Mouse (Mus musculus) testis, postnatal 10 days (tissue): Measurements from ENCODE around the gene Nrde2.

ENCODE experiments used
- DNase-seq: peaks from one replicate; pipeline ENCODE4 v3.0.0; 2021; ENCODE audit warnings: low spot score

Gene Nrde2

GRCm38 (mm10) chr12:100124913-100125798 is 34.3 kb downstream of the Nrde2 start:
- DNase-seq: no peak

GRCm38 (mm10) chr12:100123476-100123875 is 36.0 kb downstream of the Nrde2 start:
- DNase-seq: no peak

GRCm38 (mm10) chr12:100122921-100123381 is 36.5 kb downstream of the Nrde2 start:
- DNase-seq: no peak

DNA sequence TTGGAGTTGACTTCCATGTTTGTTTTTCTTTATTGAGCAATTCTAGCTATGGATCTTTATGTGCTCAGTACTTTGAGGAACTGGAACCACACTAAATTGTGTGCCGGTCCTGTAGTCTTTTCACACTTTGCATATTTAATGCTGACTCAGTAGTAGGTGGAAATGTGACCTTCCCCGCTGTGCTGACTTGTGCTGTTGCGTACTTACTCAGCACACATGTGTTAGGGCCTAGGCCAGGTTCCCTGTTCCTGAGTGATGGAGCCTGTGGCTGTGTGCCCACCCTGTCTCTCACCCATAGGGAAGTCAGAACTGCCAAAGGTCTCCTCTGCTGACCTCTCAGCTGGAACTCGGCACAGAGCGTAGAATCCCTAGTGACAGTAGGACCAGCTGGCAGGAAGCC is 43.5 kb downstream of the Nrde2 start:
- DNase-seq: no peak

- peak; percentile 80 for DNase-seq
Observed at GRCm38 (mm10) chr12:100109986-100110696, 49.3 kb downstream of the Nrde2 start, which contains the start of gene Psmc1. TSS of gene Psmc1 (plus strand) at chr12:100110154.

DNA sequence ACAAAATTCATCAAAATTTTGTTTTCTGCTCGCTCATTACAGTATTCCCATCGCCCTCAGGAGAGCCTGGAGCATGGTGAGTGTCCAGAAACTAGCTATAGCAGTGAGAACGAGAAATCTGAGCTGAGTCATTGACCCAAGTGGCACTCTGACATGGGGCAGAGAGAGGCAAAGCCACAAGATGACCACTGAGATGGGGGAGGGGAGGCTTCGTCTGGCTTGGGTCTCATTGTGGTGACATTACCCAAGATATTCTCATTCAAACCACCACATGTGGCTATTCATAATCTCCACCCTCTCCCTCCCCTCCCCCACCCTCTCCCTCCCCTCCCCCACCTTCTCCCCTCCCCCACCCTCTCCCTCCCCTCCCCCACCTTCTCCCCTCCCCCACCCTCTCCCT is 52.0 kb downstream of the Nrde2 start:
- DNase-seq: no peak

DNA sequence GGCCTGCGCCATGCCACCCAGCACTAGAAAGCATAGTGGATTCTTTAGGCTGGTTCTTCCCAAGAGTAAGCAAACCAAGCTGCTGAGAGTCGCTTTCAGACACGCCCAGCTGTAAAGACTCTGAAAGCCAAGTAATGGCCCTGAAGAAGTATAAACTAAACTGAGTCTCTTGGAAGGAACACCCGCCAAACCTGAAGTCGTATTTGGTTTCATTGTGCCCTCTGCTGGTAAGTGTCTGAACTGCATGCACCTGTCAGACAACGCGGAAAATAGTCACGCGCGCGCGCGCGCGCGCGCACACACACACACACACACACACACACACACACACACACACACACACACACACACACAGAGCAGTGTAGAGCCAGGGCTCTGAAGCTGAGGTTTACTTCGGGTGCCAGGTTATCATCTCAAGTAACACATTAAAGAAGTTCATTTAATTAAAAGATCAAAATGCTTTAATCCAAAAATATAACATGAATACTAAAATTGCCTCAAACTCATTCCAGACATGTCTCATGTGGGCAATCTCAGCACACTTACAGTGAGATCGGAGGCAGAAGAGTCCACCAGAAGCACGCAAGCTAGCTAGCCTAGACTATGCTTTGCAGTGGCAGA is 53.1 kb downstream of the Nrde2 start:
- DNase-seq: peak; percentile 90

GRCm38 (mm10) chr12:100104530-100104929 is 54.9 kb downstream of the Nrde2 start:
- DNase-seq: no peak

GRCm38 (mm10) chr12:100101651-100102050 is 57.8 kb downstream of the Nrde2 start:
- no peak for DNase-seq

DNA sequence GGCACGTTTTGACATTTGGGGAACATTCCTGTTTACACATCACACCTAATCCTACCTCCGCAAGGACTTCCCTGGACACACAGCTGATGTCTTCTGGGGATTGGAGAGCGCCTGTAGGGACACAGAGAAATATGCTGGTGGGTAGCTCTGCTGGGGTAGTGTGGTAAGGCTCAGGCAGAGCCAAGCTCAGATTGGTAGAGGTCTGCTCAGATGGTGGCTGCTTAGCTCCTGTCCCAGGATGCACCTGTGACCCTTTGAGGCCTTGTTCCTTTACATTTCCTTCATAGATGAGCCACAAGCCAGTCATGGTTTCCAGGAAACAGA is 58.8 kb downstream of the Nrde2 start:
- DNase-seq: no peak

DNA sequence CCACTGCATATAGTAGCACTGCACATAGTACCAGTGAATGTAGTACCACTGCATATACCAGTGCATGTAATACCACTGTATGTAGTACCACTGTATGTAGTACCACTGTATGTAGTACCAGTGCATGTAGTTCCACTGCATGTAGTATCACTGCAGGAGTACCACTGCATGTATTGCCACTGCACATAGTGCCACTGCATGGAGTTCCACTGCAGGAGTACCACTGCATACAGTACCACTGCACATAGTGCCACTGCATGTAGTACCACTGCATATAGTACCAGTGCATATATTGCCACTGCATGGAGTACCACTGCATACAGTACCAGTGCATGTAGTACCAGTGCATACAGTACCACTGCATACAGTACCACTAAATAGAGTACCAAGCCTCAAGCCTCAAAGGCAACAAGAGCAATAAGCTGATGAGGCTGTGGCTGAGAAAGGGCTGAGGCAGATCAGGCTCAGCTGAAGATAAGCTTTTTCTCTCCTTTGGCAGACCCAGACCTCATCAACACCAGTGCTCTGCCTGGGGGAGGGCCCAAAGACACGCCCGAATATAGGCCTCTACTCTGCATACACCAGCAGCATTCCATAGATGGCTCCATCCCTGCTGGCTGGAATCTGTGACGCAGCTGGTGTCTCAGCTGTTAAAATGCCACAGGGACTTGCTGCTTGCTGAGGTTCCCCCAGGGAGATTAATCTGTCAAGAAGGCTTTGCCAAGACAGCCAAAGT is 59.3 kb downstream of the Nrde2 start:
- no peak for DNase-seq

GRCm38 (mm10) chr12:100093046-100093445 is 66.4 kb downstream of the Nrde2 start:
- DNase-seq: no peak

- no peak for DNase-seq
Observed at GRCm38 (mm10) chr12:100090750-100091149, 68.7 kb downstream of the Nrde2 start.

GRCm38 (mm10) chr12:100089265-100089664 is 70.2 kb downstream of the Nrde2 start:
- no peak for DNase-seq

DNA sequence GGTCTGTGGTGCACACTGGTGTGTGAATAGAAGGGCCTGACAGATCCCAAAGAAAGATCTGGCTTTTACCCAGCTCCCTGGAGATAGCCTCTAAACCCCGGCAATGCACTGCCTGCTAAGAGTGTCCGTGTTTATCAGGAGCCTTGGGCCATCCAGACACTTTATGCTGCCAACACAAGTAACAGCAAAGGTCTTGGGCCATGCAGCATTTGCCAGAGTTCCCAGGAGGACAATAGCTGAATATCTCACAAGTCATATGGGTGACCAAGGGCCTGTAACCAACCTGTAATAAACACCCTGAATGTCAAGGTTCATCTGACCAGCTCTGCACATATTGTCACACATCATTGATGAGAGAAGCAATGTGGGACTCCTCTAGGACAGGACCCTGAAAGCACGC is 71.4 kb downstream of the Nrde2 start:
- DNase-seq: no peak

- no peak for DNase-seq
Observed at GRCm38 (mm10) chr12:100079636-100080286, 79.7 kb downstream of the Nrde2 start.

DNA sequence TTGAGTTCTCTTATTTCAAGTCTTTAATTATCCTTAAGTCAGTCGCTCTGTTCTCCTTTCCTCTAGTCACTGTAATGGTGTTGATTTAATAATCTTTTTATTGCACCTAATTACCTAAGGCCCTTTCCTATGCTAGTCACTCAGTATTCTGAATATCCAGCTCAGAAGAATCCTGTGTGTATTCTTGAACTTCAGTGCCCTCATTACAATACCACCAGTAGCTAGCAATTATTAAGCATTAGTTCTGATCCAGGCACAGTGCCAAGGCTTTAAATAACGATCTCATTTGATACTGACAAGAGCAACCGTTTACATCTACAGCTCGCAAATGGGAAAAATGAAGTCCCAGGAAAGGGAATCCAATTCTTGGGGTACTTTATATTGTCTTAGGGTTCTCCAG is 83.7 kb downstream of the Nrde2 start:
- DNase-seq: no peak
